Mouse (Mus musculus): ENCODE measurements around the gene Actrt3.

- no peak; the same call in 1 of the 2 replicates for TF ChIP-seq POLR2A (IDR thresholded peaks at IDR 0.05; ENCODE audit: borderline replicate concordance, control insufficient read depth, low read depth, low read length)
- no peak for TF ChIP-seq CTCF (IDR thresholded peaks at IDR 0.05; ENCODE audit: control insufficient read depth, insufficient read depth, low read length)
Observed at GRCm38 (mm10) chr3:30602740-30603098, 3.0 kb upstream of the Actrt3 start.
